Comparison of ENCODE assay signal across 21 mouse cellular contexts in genomic region chr14:25168310-25168709, GRCm38 (mm10).
DNase-seq lines count a peak whose midpoint lies in the region; ATAC-seq and TF ChIP-seq lines count a peak whose summit lies in the region.
"Had no signal": no experiment of that assay in that cellular context is flagged by ENCODE, and none has a peak within 500 bp of the region (broad histone marks: within the 10 kb centered on the region; RNA-seq: fewer than 3 reads in every experiment).

No protein-coding gene starts in this region.

- whole genome bisulfite sequencing in heart, embryonic 11.5 days (ENCODE audit: insufficient replicate concordance) = 49% methylated on average over 5 of the region's 5 CpGs
- WGBS in heart, postnatal 0 days = 48% methylated on average over 5 of the region's 5 CpGs

- no peaks in the 10 kb centered on the region for H3K27me3 ChIP-seq in heart, embryonic 11.5 days (ENCODE audit: control insufficient read depth, insufficient read depth, low read length)
- no peaks in the 10 kb centered on the region for H3K27me3 ChIP-seq in heart, postnatal 0 days (ENCODE audit: control insufficient read depth, insufficient read depth, low read length)
- H3K27me3 ChIP-seq: embryonic facial prominence, embryonic 15.5 days; limb, embryonic 12.5 days; stomach, embryonic 15.5 days had no signal

- 0 out of 2 replicates have a peak overlapping the region, but pooled peaks have one; percentile 60 for H3K27ac ChIP-seq in heart, embryonic 11.5 days (ENCODE audit: low read depth, low read length)
- H3K27ac ChIP-seq in heart, postnatal 0 days (ENCODE audit: low read depth) = peak overlapping the region; percentile 63; the same call in 1 of the 2 replicates
- H3K27ac ChIP-seq: embryonic facial prominence, embryonic 15.5 days; hindbrain, embryonic 14.5 days; limb, embryonic 12.5 days; stomach, embryonic 15.5 days had no signal

- no peak overlapping the region for H3K4me3 ChIP-seq in heart, embryonic 11.5 days (ENCODE audit: low read depth, low read length)
- no peak overlapping the region for H3K4me3 ChIP-seq in heart, postnatal 0 days (ENCODE audit: low read depth, low read length)
- H3K4me3 ChIP-seq: embryonic facial prominence, embryonic 15.5 days; limb, embryonic 12.5 days; stomach, embryonic 15.5 days had no signal

- no peak for DNase-seq in heart, adult 11 months
- DNase-seq in heart, postnatal 0 days (ENCODE audit: low spot score) = no peak
- no peak for DNase-seq in heart, adult 18-20 months
- DNase-seq in right cerebral cortex, adult 18-20 months = peak; percentile 60
- no peak for DNase-seq in right cerebral cortex, postnatal 4 days
- no peak for DNase-seq in gastrocnemius, postnatal 25 days
- DNase-seq: cerebellum, adult 9-10 months; gastrocnemius, postnatal 10 days; liver, postnatal 0 days; thymus, adult 2 months; thymus, postnatal 4 days had no signal

- no peak for TF ChIP-seq CTCF in heart, postnatal 0 days (IDR thresholded peaks at IDR 0.05; ENCODE audit: low read depth)

- no peaks in the 10 kb centered on the region for H3K9me3 ChIP-seq in heart, embryonic 11.5 days (replicated peaks; ENCODE audit: control insufficient read depth, low read length)
- no peaks in the 10 kb centered on the region for H3K9me3 ChIP-seq in heart, postnatal 0 days (replicated peaks; ENCODE audit: control insufficient read depth, low read length)
- H3K9me3 ChIP-seq: embryonic facial prominence, embryonic 15.5 days; limb, embryonic 12.5 days; stomach, embryonic 15.5 days had no signal

- no peak for ATAC-seq in heart, embryonic 11.5 days (replicated peaks; ENCODE audit: insufficient number of reproducible peaks, low FRiP score, low TSS enrichment)
- peak; percentile 40; the same call in 1 of the 2 replicates for ATAC-seq in heart, postnatal 0 days (ENCODE audit: insufficient read depth, low read depth)
- ATAC-seq: CD4-positive, CD25-positive, alpha-beta regulatory T cell, adult 4 months; forebrain, embryonic 14.5 days; inflammation-experienced regulatory T-cells, adult 6 months; liver, postnatal 0 days had no signal

- H3K9ac ChIP-seq in heart, embryonic 11.5 days (ENCODE audit: low read depth, low read length) = no peak overlapping the region
- H3K9ac ChIP-seq in heart, postnatal 0 days (replicated peaks; ENCODE audit: low read depth, low read length) = no peak overlapping the region
- H3K9ac ChIP-seq: embryonic facial prominence, embryonic 15.5 days; hindbrain, embryonic 14.5 days; limb, embryonic 12.5 days; liver, postnatal 0 days; stomach, embryonic 15.5 days had no signal

- no peaks in the 10 kb centered on the region for H3K36me3 ChIP-seq in heart, embryonic 11.5 days (ENCODE audit: control insufficient read depth, insufficient read depth, low read length)
- no peaks in the 10 kb centered on the region for H3K36me3 ChIP-seq in heart, postnatal 0 days (replicated peaks; ENCODE audit: control insufficient read depth, insufficient read depth, low read length)
- H3K36me3 ChIP-seq: embryonic facial prominence, embryonic 15.5 days; limb, embryonic 12.5 days; stomach, embryonic 15.5 days had no signal

- H3K4me1 ChIP-seq in heart, embryonic 11.5 days (ENCODE audit: control insufficient read depth, insufficient read depth, low read length) = peaks cover 20% of the 10 kb centered on the region
- peaks cover 15% of the 10 kb centered on the region for H3K4me1 ChIP-seq in heart, postnatal 0 days (ENCODE audit: control insufficient read depth, insufficient read depth)

- no peak overlapping the region for H3K4me2 ChIP-seq in heart, embryonic 11.5 days
- H3K4me2 ChIP-seq in heart, postnatal 0 days (ENCODE audit: low read depth, low read length) = no peak overlapping the region
- H3K4me2 ChIP-seq: embryonic facial prominence, embryonic 15.5 days; hindbrain, embryonic 14.5 days; limb, embryonic 12.5 days; liver, embryonic 11.5 days; midbrain, embryonic 11.5 days; stomach, embryonic 15.5 days had no signal

- TF ChIP-seq EP300 in heart, postnatal 0 days (IDR thresholded peaks at IDR 0.05; ENCODE audit: low read depth) = no peak
